Mouse (Mus musculus) heart, adult 9 months (tissue): Measurements from ENCODE around the gene Fgfr2.
A peak's percentile ranks its signal among the peaks of the same experiment; 100 is the strongest.
"Not testable (repeated sequence)": the region's sequence is repeated elsewhere in the genome, so short reads cannot be mapped to it uniquely, and the experiment has no call there.

Experiments used
- DNase-seq, 2 experiments: peaks; one replicate each; pipeline ENCODE4 v3.0.0; 2022; ENCODE audit warnings: low spot score in 2 of 2

Fgfr2 gene

GRCm38 (mm10) chr7:131467312-131467711 is 1655.8 kb downstream of the Fgfr2 start:
- no peak for DNase-seq

- DNase-seq: no peak
Observed at GRCm38 (mm10) chr7:131465735-131466134, 1657.4 kb downstream of the Fgfr2 start.

GRCm38 (mm10) chr7:131465117-131465601 is 1658.0 kb downstream of the Fgfr2 start:
- DNase-seq: no peak

GRCm38 (mm10) chr7:131456714-131457113 is 1666.4 kb downstream of the Fgfr2 start:
- DNase-seq: no peak

- DNase-seq: no peak
Observed at GRCm38 (mm10) chr7:131437051-131437450, 1686.1 kb downstream of the Fgfr2 start.

GRCm38 (mm10) chr7:131434276-131434675 is 1688.9 kb downstream of the Fgfr2 start:
- no peak for DNase-seq

- DNase-seq: peak in 1 of 2 experiments; percentile 7
Observed at GRCm38 (mm10) chr7:131432244-131432643, 1690.9 kb downstream of the Fgfr2 start.

GRCm38 (mm10) chr7:131427331-131427730 is 1695.8 kb downstream of the Fgfr2 start:
- DNase-seq: no peak

GRCm38 (mm10) chr7:131424912-131425311 is 1698.2 kb downstream of the Fgfr2 start:
- no peak for DNase-seq

- no peak for DNase-seq
Observed at GRCm38 (mm10) chr7:131417605-131418004, 1705.5 kb downstream of the Fgfr2 start.

- not testable (repeated sequence) for DNase-seq
Observed at GRCm38 (mm10) chr7:131416742-131417141, 1706.4 kb downstream of the Fgfr2 start.

GRCm38 (mm10) chr7:131411941-131412270 is 1711.2 kb downstream of the Fgfr2 start:
- no peak for DNase-seq

GRCm38 (mm10) chr7:131411221-131411940 is 1711.8 kb downstream of the Fgfr2 start:
- DNase-seq: peak; percentile 36

- peak; percentile 98 to 99 for DNase-seq
Observed at GRCm38 (mm10) chr7:131410416-131411058, 1712.6 kb downstream of the Fgfr2 start, which contains the start of the genes Ikzf5 and Acadsb. Gene Ikzf5 (minus strand): TSS chr7:131410521. Gene Acadsb (plus strand): TSS chr7:131410601.

GRCm38 (mm10) chr7:131409988-131410385 is 1713.2 kb downstream of the Fgfr2 start:
- no peak for DNase-seq

- DNase-seq: peak in 1 of 2 experiments; percentile 11
Observed at GRCm38 (mm10) chr7:131409321-131409987, 1713.7 kb downstream of the Fgfr2 start.

- DNase-seq: not testable (repeated sequence)
Observed at GRCm38 (mm10) chr7:131391761-131392160, 1731.4 kb downstream of the Fgfr2 start.

- no peak for DNase-seq
Observed at GRCm38 (mm10) chr7:131371880-131372651, 1751.1 kb downstream of the Fgfr2 start.

GRCm38 (mm10) chr7:131371470-131371860 is 1751.7 kb downstream of the Fgfr2 start:
- DNase-seq: no peak

GRCm38 (mm10) chr7:131370648-131371469 is 1752.3 kb downstream of the Fgfr2 start, which contains the start of gene Pstk:
Gene Pstk (plus strand): TSS chr7:131371141.
- peak; percentile 91 to 92 for DNase-seq

- no peak for DNase-seq
Observed at GRCm38 (mm10) chr7:131364131-131364530, 1759.0 kb downstream of the Fgfr2 start.
